Mouse (Mus musculus): ENCODE results near the gene Rbm18. TPM values are rescaled to one million over a fixed set of nuclear protein-coding genes. Genes with fewer than 3 reads are reported as not detected.

The Rbm18 gene
- polyA plus RNA-seq, 1 experiment: 20.7 TPM

- no peak for TF ChIP-seq CTCF (IDR thresholded peaks at IDR 0.05; ENCODE audit: low read depth, low read length)
- no peak overlapping the region for H3K4me3 ChIP-seq (ENCODE audit: insufficient read depth, low read length)
- no peaks in the 10 kb centered on the region for H3K4me1 ChIP-seq (ENCODE audit: control insufficient read depth, insufficient read depth, low read length)
- no peak overlapping the region for H3K27ac ChIP-seq (ENCODE audit: insufficient read depth, low read depth, low read length)
These were observed 61.4 kb downstream of the Rbm18 start for GRCm38 (mm10) chr2:36075210-36075609.

DNA sequence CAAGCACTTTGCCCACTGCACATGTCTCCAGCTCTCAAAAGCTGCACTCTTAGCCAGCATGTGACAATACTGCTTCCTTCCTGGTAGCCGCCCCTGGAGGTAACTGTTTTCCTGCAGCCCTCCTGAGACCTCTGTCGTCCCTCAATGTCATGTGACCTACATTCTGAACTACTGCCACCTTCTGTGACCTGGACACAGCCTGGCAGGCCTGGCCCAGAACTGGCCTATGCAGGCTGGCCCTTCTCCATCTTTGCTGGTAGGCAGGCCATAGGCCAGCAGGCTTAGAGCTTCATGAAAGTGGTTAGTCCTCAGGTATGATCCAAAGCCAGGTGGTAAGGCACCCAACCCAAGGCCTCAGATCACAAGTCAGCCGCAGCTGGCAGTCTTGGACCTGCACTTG, 62.8 kb downstream of the Rbm18 start:
- H3K4me3 ChIP-seq (ENCODE audit: insufficient read depth, low read length): no peak overlapping the region
- H3K4me1 ChIP-seq (ENCODE audit: control insufficient read depth, insufficient read depth, low read length): no peaks in the 10 kb centered on the region
- H3K27ac ChIP-seq (ENCODE audit: insufficient read depth, low read depth, low read length): no peak overlapping the region
- TF ChIP-seq POLR2A (IDR thresholded peaks at IDR 0.05; ENCODE audit: borderline replicate concordance, low read depth, low read length) (no peak), CTCF (IDR thresholded peaks at IDR 0.05; ENCODE audit: low read depth, low read length) (no peak)

DNA sequence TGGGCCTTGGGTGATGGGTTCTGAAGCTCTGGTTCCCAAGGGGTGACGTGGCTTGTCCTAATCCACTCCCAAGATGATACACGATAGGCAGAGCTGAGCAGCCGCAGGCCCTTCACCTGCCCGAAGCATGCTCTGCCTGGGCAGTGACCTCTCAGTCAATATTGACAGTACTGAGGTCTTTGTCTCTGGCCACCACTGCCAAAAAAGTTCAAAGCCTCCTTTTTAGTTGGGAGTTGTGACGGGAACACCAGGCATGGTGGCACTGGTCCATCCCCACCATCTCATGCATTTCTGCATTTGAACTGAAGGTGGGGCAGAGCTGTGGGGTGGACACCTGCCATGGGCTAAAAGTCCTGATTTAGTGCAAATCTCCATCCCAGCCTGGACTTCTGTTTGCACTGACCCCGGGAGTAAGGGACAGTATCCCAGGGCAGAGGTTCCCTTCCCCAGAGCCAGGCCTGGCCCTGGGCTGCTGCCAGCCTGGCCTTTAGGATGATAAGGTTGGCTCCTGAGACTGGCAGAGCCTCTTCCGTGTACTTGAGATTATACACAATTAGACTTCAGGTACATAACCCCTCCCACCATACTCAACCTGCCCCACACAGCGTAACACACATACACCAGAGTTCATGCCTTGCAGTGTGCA, 64.8 kb downstream of the Rbm18 start:
- Histone ChIP-seq H3K4me1 (ENCODE audit: control insufficient read depth, insufficient read depth, low read length) (no peaks in the 10 kb centered on the region), H3K4me3 (ENCODE audit: insufficient read depth, low read length) (no peak overlapping the region), H3K27ac (ENCODE audit: insufficient read depth, low read depth, low read length) (no peak overlapping the region)
- TF ChIP-seq CTCF (IDR thresholded peaks at IDR 0.05; ENCODE audit: low read depth, low read length) (no peak), POLR2A (IDR thresholded peaks at IDR 0.05; ENCODE audit: borderline replicate concordance, low read depth, low read length) (no peak)

DNA sequence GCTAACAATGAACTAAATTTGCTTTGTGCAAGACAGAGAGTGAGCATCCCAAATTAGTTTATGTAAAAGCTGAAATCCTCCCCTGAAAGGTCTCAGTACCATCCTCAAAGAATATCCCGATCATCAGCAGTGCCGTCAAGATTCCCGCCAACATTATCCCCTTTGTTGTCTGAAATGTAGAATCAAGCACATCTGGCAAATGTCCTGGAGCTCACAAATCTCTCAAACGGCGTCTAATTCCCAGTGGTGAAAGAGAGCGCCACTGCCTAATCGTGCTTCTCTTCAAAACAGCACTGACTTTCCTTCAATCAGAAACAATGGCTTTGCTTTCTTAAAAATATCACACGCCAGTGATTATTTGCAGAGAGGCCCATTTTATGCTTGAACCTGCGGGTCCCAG, 69.4 kb downstream of the Rbm18 start:
- no peaks in the 10 kb centered on the region for H3K4me1 ChIP-seq (ENCODE audit: control insufficient read depth, insufficient read depth, low read length)
- H3K4me3 ChIP-seq (ENCODE audit: insufficient read depth, low read length): no peak overlapping the region
- TF ChIP-seq POLR2A (IDR thresholded peaks at IDR 0.05; ENCODE audit: borderline replicate concordance, low read depth, low read length) (no peak), CTCF (IDR thresholded peaks at IDR 0.05; ENCODE audit: low read depth, low read length) (no peak)
- no peak overlapping the region for H3K27ac ChIP-seq (ENCODE audit: insufficient read depth, low read depth, low read length)

Other genes starting within 250 kb of the Rbm18 start
- gene Ttll11, start 156.9 kb downstream of the Rbm18 start, polyA plus RNA-seq (2012; ENCODE audit: insufficient read depth, insufficient read length, missing spikeins): not detected in 2 replicates
- gene Ndufa8, start 87.4 kb downstream of the Rbm18 start, polyA plus RNA-seq (2012; ENCODE audit: insufficient read depth, insufficient read length, missing spikeins): 86.4 and 92.4 TPM in 2 replicates
- not detected in 2 replicates for gene Morn5, start 87.3 kb downstream of the Rbm18 start, polyA plus RNA-seq (2012; ENCODE audit: insufficient read depth, insufficient read length, missing spikeins)
- not detected in 2 replicates for gene Lhx6, start 31.4 kb downstream of the Rbm18 start, polyA plus RNA-seq (2012; ENCODE audit: insufficient read depth, insufficient read length, missing spikeins)
- gene Mrrf, start 384 bp downstream of the Rbm18 start, polyA plus RNA-seq (2012; ENCODE audit: insufficient read depth, insufficient read length, missing spikeins): 8.1 and 10.6 TPM in 2 replicates
- gene Ptgs1, start 93.7 kb upstream of the Rbm18 start, polyA plus RNA-seq (2012; ENCODE audit: insufficient read depth, insufficient read length, missing spikeins): 17.1 and 21.6 TPM in 2 replicates
- not detected in 2 replicates for gene Olfr338, start 236.7 kb upstream of the Rbm18 start, polyA plus RNA-seq (2012; ENCODE audit: insufficient read depth, insufficient read length, missing spikeins)

Measured in bone marrow macrophage, adult 2 months (primary cell).